Mouse (Mus musculus) ES-Bruce4 (cell line): Measurements from ENCODE around the gene Zfp385b. TPM values are rescaled to one million over a fixed set of nuclear protein-coding genes. Genes with fewer than 3 reads are reported as not detected.
A peak's percentile ranks its signal among the peaks of the same experiment; 100 is the strongest.

Experiments
- H3K27ac ChIP-seq: 2 replicates; pipeline ENCODE4 v1.5.1; 2012; ENCODE audit warnings: low read length, inconsistent platforms; ENCODE audit not compliant: insufficient read depth
- H3K27me3 ChIP-seq: 2 replicates; pipeline ENCODE4 v1.6.1; 2012; ENCODE audit warnings: mild to moderate bottlenecking, low read length, inconsistent platforms; ENCODE audit not compliant: control insufficient read depth, poor library complexity, insufficient read depth, severe bottlenecking
- H3K36me3 ChIP-seq: 2 replicates; pipeline ENCODE4 v1.6.1; 2012; ENCODE audit warnings: inconsistent platforms, mild to moderate bottlenecking, low read length, moderate library complexity; ENCODE audit not compliant: control insufficient read depth, poor library complexity, insufficient read depth, severe bottlenecking
- H3K4me1 ChIP-seq: one replicate; pipeline ENCODE4 v1.8.1; 2011; ENCODE audit warnings: low read length; ENCODE audit not compliant: control insufficient read depth, insufficient read depth
- H3K4me3 ChIP-seq: 2 replicates; pipeline ENCODE4 v1.5.1; 2011; ENCODE audit warnings: low read depth, mild to moderate bottlenecking, low read length
- H3K9ac ChIP-seq: 2 replicates; pipeline ENCODE4 v1.6.1; 2012; ENCODE audit warnings: low read depth, mild to moderate bottlenecking, inconsistent platforms; ENCODE audit not compliant: poor library complexity, severe bottlenecking
- H3K9me3 ChIP-seq: replicated peaks from 2 replicates; pipeline ENCODE4 v1.6.1; 2012; ENCODE audit warnings: mild to moderate bottlenecking, low read length, inconsistent platforms; ENCODE audit not compliant: control insufficient read depth, poor library complexity, insufficient read depth, severe bottlenecking
- CTCF ChIP-seq: IDR thresholded peaks from one replicate; pipeline ENCODE4 v1.8.1; 2011; ENCODE audit warnings: low read depth, low read length
- EP300 ChIP-seq: IDR thresholded peaks from 2 replicates; pipeline ENCODE4 v1.6.1; 2011; ENCODE audit warnings: low read depth, low read length; ENCODE audit not compliant: insufficient read depth
- POLR2A ChIP-seq: IDR thresholded peaks from one replicate; pipeline ENCODE4 v1.8.1; 2011; ENCODE audit warnings: low read length; ENCODE audit not compliant: insufficient read depth
- polyA plus RNA-seq: library from polyadenylated mRNA; stranded (reverse); fragments of >200 nt; gene quantifications from 2 replicates; pipeline ENCODE4 v1.2.4, GENCODE M21; 2011; ENCODE audit warnings: low read depth; ENCODE audit not compliant: missing spikeins, insufficient read depth, insufficient read length

The Zfp385b gene
- polyA plus RNA-seq, 1 experiment, result not detected

GRCm38 (mm10) chr2:77516606-77517005 lies 302.8 kb downstream of the Zfp385b start:
- Histone ChIP-seq H3K36me3 (no peaks in the 10 kb centered on the region), H3K27ac (no peak overlapping the region), H3K9me3 (no peaks in the 10 kb centered on the region), H3K9ac (no peak overlapping the region), H3K4me3 (no peak overlapping the region), H3K4me1 (no peaks in the 10 kb centered on the region), H3K27me3 (no peaks in the 10 kb centered on the region)
- TF ChIP-seq EP300 (no peak), POLR2A (no peak), CTCF (no peak)

GRCm38 (mm10) chr2:77515654-77516053 lies 303.8 kb downstream of the Zfp385b start:
- H3K36me3 ChIP-seq, result no peaks in the 10 kb centered on the region
- no peak overlapping the region for H3K9ac ChIP-seq
- H3K4me1 ChIP-seq, result no peaks in the 10 kb centered on the region
- no peaks in the 10 kb centered on the region for H3K27me3 ChIP-seq
- H3K4me3 ChIP-seq, result no peak overlapping the region
- H3K9me3 ChIP-seq, result no peaks in the 10 kb centered on the region
- TF ChIP-seq CTCF, result no peak
- no peak for TF ChIP-seq EP300
- TF ChIP-seq POLR2A, result no peak
- no peak overlapping the region for H3K27ac ChIP-seq

- TF ChIP-seq POLR2A (no peak), EP300 (no peak), CTCF (no peak)
- Histone ChIP-seq H3K4me3 (no peak overlapping the region), H3K27me3 (no peaks in the 10 kb centered on the region), H3K9me3 (no peaks in the 10 kb centered on the region), H3K4me1 (no peaks in the 10 kb centered on the region), H3K9ac (no peak overlapping the region), H3K36me3 (no peaks in the 10 kb centered on the region), H3K27ac (no peak overlapping the region)
Measured at GRCm38 (mm10) chr2:77515011-77515410, 304.4 kb downstream of the Zfp385b start.

GRCm38 (mm10) chr2:77514476-77514875 lies 305.0 kb downstream of the Zfp385b start:
- H3K27me3 ChIP-seq, result no peaks in the 10 kb centered on the region
- H3K4me3 ChIP-seq, result no peak overlapping the region
- no peaks in the 10 kb centered on the region for H3K9me3 ChIP-seq
- H3K4me1 ChIP-seq, result no peaks in the 10 kb centered on the region
- H3K36me3 ChIP-seq, result no peaks in the 10 kb centered on the region
- TF ChIP-seq EP300 (no peak), POLR2A (no peak), CTCF (no peak)
- no peak overlapping the region for H3K27ac ChIP-seq
- H3K9ac ChIP-seq, result no peak overlapping the region

- Histone ChIP-seq H3K9me3 (peaks cover 4% of the 10 kb centered on the region; the same call in 1 of the 2 replicates), H3K4me3 (no peak overlapping the region), H3K27me3 (no peaks in the 10 kb centered on the region), H3K4me1 (no peaks in the 10 kb centered on the region), H3K36me3 (no peaks in the 10 kb centered on the region), H3K27ac (no peak overlapping the region), H3K9ac (no peak overlapping the region)
- TF ChIP-seq POLR2A, result no peak
- TF ChIP-seq CTCF, result no peak
- TF ChIP-seq EP300, result no peak
Measured at GRCm38 (mm10) chr2:77508731-77509130, 310.7 kb downstream of the Zfp385b start.

GRCm38 (mm10) chr2:77506308-77506707 lies 313.1 kb downstream of the Zfp385b start:
- no peaks in the 10 kb centered on the region for H3K36me3 ChIP-seq
- H3K9ac ChIP-seq, result no peak overlapping the region
- H3K27ac ChIP-seq, result peak overlapping the region; percentile 20; the same call in 1 of the 2 replicates
- no peak for TF ChIP-seq POLR2A
- no peak for TF ChIP-seq EP300
- TF ChIP-seq CTCF, result no peak
- no peaks in the 10 kb centered on the region for H3K4me1 ChIP-seq
- peaks cover 4% of the 10 kb centered on the region; the same call in 1 of the 2 replicates for H3K9me3 ChIP-seq
- H3K27me3 ChIP-seq, result no peaks in the 10 kb centered on the region
- no peak overlapping the region for H3K4me3 ChIP-seq
